Mouse (Mus musculus): ENCODE measurements around the gene AC129217.1. TPM values are rescaled to one million over a fixed set of nuclear protein-coding genes. Genes with fewer than 3 reads are reported as not detected.

Gene AC129217.1
- polyA plus RNA-seq (2012) = 141 and 155 TPM in 2 replicates

GRCm38 (mm10) chr19:8829660-8830059, at the start of gene AC129217.1:
AC129217.1 (plus strand) TSS chr19:8829773.

GRCm38 (mm10) chr19:8786008-8786781, 43.4 kb upstream of the AC129217.1 start, which contains the start of gene Taf6l:
Taf6l (minus strand) TSS chr19:8786417.

GRCm38 (mm10) chr19:8798264-8798946, 31.2 kb upstream of the AC129217.1 start, which contains the start of gene Polr2g:
Polr2g (minus strand) TSS chr19:8798577.

GRCm38 (mm10) chr19:8802130-8802821, 27.3 kb upstream of the AC129217.1 start, which contains the start of gene Zbtb3:
Zbtb3 (plus strand) TSS chr19:8802555.

GRCm38 (mm10) chr19:8818801-8819595, 10.6 kb upstream of the AC129217.1 start, which contains the start of gene Ttc9c:
Ttc9c (minus strand) TSS chr19:8819333.

GRCm38 (mm10) chr19:8819596-8820423, 9.8 kb upstream of the AC129217.1 start, which contains the start of gene Hnrnpul2:
Hnrnpul2 (plus strand) TSS chr19:8820010.

GRCm38 (mm10) chr19:8837251-8837791, 7.7 kb downstream of the AC129217.1 start, which contains the start of gene Bscl2:
Bscl2 (plus strand) TSS chr19:8837467.

GRCm38 (mm10) chr19:8839103-8839907, 9.7 kb downstream of the AC129217.1 start, which contains the start of gene Gng3:
Gng3 (minus strand) TSS chr19:8839194.

GRCm38 (mm10) chr19:8850402-8850901, 20.9 kb downstream of the AC129217.1 start, which contains the start of gene Lrrn4cl:
Lrrn4cl (plus strand) TSS chr19:8850768.

GRCm38 (mm10) chr19:8871267-8872186, 42.0 kb downstream of the AC129217.1 start, which contains the start of gene Ubxn1:
Ubxn1 (plus strand) TSS chr19:8871496.

GRCm38 (mm10) chr19:8880311-8881033, 50.9 kb downstream of the AC129217.1 start, which contains the start of gene Uqcc3:
Uqcc3 (minus strand) TSS chr19:8880923.

GRCm38 (mm10) chr19:8883616-8884015, 54.0 kb downstream of the AC129217.1 start, which contains the start of the genes Lbhd1 and Gm49403:
Lbhd1 (plus strand) TSS chr19:8883732.
Gm49403 (plus strand) TSS chr19:8883930.

GRCm38 (mm10) chr19:8888511-8889385, 59.2 kb downstream of the AC129217.1 start, which contains the start of the genes 1810009A15Rik and Gm49416:
1810009A15Rik (plus strand) TSS chr19:8888853.
Gm49416 (plus strand) TSS chr19:8888926.

